Mouse (Mus musculus) erythroblast, embryonic 14.5 days (primary cell): ENCODE results near the gene Arhgef12.

Source experiments
- GATA1 ChIP-seq: IDR thresholded peaks from 2 replicates; pipeline ENCODE4 v1.6.1; 2012; ENCODE audit warnings: low read length, inconsistent platforms, mixed read lengths
- TAL1 ChIP-seq: IDR thresholded peaks from 3 replicates; pipeline ENCODE4 v1.6.1; 2012; ENCODE audit warnings: low read length, inconsistent platforms, mixed read lengths

- no peak for TF ChIP-seq TAL1
- TF ChIP-seq GATA1: no peak
Measured at GRCm38 (mm10) chr9:42987988-42988387, 119.1 kb downstream of the Arhgef12 start.
